Mouse (Mus musculus): ENCODE data around the gene Sh2d3c.

DNA sequence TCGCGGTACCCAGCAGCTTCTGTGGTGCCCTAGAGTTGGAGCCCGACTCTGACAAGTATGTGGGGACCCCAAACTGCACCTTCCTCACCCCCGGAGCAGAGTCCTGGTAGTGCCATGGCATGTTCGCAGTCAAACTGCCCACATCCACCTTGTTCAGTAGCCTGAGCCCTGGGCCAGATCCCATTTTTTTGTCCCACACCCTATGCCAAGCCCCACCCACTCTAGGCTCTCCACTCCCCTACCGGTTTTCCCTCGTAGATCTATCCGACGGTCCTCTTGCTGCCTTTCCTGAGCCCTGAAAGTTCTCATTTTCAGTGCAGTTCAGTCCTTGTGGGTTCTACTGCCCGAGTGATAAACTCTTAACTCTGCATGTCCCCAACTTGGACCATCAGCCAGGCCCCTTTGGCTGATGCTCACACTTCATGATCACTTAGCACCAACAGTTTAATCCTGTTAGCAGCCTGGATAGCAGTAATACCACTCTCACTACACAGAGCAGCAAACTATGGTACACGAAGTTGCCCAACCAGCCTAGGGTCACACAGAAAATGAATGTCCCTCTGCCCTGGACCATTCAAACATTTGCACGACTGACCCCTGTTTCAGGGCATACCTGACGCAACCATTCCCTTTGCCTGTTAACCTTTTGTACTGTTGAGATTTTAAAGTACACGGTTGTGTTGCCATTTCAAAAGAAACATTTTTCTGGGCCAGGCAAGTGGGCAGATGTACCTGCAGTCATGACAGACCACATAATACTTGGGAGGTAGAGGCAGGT, 19.7 kb upstream of the Sh2d3c start:
- TF ChIP-seq MAX (IDR thresholded peaks at IDR 0.05; ENCODE audit: low read length) = no peak
- TF ChIP-seq NRF1 (IDR thresholded peaks at IDR 0.05; ENCODE audit: low read depth, low read length) = no peak
- no peak for TF ChIP-seq MAFK (IDR thresholded peaks at IDR 0.05; ENCODE audit: insufficient replicate concordance, low read length)
- no peak for TF ChIP-seq CTCF (conservative IDR thresholded peaks at IDR 0.05 in 1 of 2, IDR thresholded peaks at IDR 0.05 in 1 of 2; ENCODE audit: low read depth in 2 of 2, low read length in 2 of 2)
- no peak for TF ChIP-seq ZMIZ1 (IDR thresholded peaks at IDR 0.05; ENCODE audit: low read depth, low read length)
- TF ChIP-seq POLR2A (IDR thresholded peaks at IDR 0.05; ENCODE audit: low read depth, low read length) = no peak
- TF ChIP-seq RAD21 (IDR thresholded peaks at IDR 0.05; ENCODE audit: low read depth, low read length) = no peak
- TF ChIP-seq ZKSCAN1 (IDR thresholded peaks at IDR 0.05; ENCODE audit: borderline replicate concordance, low read depth, low read length) = no peak
- no peak for TF ChIP-seq HCFC1 (IDR thresholded peaks at IDR 0.05; ENCODE audit: low read depth, low read length)
- TF ChIP-seq ZC3H11A (IDR thresholded peaks at IDR 0.05; ENCODE audit: low read depth, low read length) = no peak
- TF ChIP-seq TBP (conservative IDR thresholded peaks at IDR 0.05; ENCODE audit: low read depth, low read length) = no peak
